Mouse (Mus musculus) ES-Bruce4 (cell line): Measurements from ENCODE around the gene Lrrc49. TPM values are rescaled to one million over a fixed set of nuclear protein-coding genes. Genes with fewer than 3 reads are reported as not detected.

Experiments
- H3K27ac ChIP-seq: 2 replicates; pipeline ENCODE4 v1.5.1; 2012; ENCODE audit warnings: low read length, inconsistent platforms; ENCODE audit not compliant: insufficient read depth
- H3K27me3 ChIP-seq: 2 replicates; pipeline ENCODE4 v1.6.1; 2012; ENCODE audit warnings: mild to moderate bottlenecking, low read length, inconsistent platforms; ENCODE audit not compliant: control insufficient read depth, poor library complexity, insufficient read depth, severe bottlenecking
- H3K36me3 ChIP-seq: 2 replicates; pipeline ENCODE4 v1.6.1; 2012; ENCODE audit warnings: inconsistent platforms, mild to moderate bottlenecking, low read length, moderate library complexity; ENCODE audit not compliant: control insufficient read depth, poor library complexity, insufficient read depth, severe bottlenecking
- H3K4me1 ChIP-seq: one replicate; pipeline ENCODE4 v1.8.1; 2011; ENCODE audit warnings: low read length; ENCODE audit not compliant: control insufficient read depth, insufficient read depth
- H3K4me3 ChIP-seq: 2 replicates; pipeline ENCODE4 v1.5.1; 2011; ENCODE audit warnings: low read depth, mild to moderate bottlenecking, low read length
- H3K9ac ChIP-seq: 2 replicates; pipeline ENCODE4 v1.6.1; 2012; ENCODE audit warnings: low read depth, mild to moderate bottlenecking, inconsistent platforms; ENCODE audit not compliant: poor library complexity, severe bottlenecking
- H3K9me3 ChIP-seq: replicated peaks from 2 replicates; pipeline ENCODE4 v1.6.1; 2012; ENCODE audit warnings: mild to moderate bottlenecking, low read length, inconsistent platforms; ENCODE audit not compliant: control insufficient read depth, poor library complexity, insufficient read depth, severe bottlenecking
- CTCF ChIP-seq: IDR thresholded peaks from one replicate; pipeline ENCODE4 v1.8.1; 2011; ENCODE audit warnings: low read depth, low read length
- EP300 ChIP-seq: IDR thresholded peaks from 2 replicates; pipeline ENCODE4 v1.6.1; 2011; ENCODE audit warnings: low read depth, low read length; ENCODE audit not compliant: insufficient read depth
- POLR2A ChIP-seq: IDR thresholded peaks from one replicate; pipeline ENCODE4 v1.8.1; 2011; ENCODE audit warnings: low read length; ENCODE audit not compliant: insufficient read depth
- polyA plus RNA-seq: library from polyadenylated mRNA; stranded (reverse); fragments of >200 nt; gene quantifications from 2 replicates; pipeline ENCODE4 v1.2.4, GENCODE M21; 2011; ENCODE audit warnings: low read depth; ENCODE audit not compliant: missing spikeins, insufficient read depth, insufficient read length

Gene Lrrc49
- polyA plus RNA-seq, 1 experiment: 5.7 TPM

DNA sequence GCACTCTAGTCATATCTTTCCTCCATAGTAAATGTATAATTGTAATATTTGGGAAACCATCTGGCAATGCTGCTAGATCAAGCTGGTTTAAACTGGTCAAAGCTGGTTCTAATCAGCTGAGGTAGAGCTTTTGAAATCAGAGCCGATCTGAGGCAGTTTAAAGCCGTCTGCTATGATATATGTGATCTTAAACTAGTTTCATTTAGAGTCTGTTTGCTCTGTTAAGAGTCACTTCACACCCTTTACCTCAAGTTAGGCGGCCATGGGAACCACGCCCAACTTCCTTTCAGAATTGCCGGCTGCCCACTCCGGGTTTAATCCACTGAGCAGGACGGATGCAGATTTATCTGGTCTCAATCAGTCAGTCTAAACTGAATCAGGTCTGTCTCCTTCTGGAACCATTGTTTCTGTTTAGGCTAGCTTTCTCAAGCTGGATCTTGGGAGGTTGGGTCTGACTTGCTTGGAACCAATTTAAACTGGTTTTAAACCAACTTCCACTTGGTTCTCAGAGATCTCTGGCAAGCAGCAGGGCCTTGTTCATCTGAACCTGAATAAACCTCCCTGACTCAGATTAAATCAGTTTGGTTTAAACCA, 144.4 kb downstream of the Lrrc49 start:
- no peak overlapping the region for H3K27ac ChIP-seq
- no peak overlapping the region for H3K9ac ChIP-seq
- H3K9me3 ChIP-seq: no peaks in the 10 kb centered on the region
- H3K4me3 ChIP-seq: no peak overlapping the region
- TF ChIP-seq POLR2A (no peak), CTCF (no peak), EP300 (no peak)
- no peaks in the 10 kb centered on the region for H3K36me3 ChIP-seq
- no peaks in the 10 kb centered on the region for H3K27me3 ChIP-seq
- no peaks in the 10 kb centered on the region for H3K4me1 ChIP-seq

DNA sequence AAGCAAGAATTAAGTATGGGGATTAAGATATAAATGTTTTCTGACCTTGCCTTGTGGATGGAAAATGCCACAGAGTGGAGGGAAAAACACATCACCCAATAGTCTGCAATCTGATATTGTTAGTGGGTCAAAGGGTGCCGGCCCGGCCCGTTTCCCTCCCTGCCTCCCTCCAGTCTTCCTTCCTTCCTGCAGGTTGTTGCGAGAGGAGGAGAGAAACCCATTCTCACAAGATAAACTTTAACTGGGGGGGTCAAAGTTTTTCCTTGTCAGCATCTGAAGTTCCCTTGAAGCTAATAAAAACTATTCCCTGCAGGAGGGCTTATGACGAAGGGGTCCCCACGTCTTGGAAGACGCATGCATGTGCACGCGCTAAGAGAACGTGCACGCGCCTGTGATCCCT, 157.6 kb downstream of the Lrrc49 start:
- Histone ChIP-seq H3K9ac (no peak overlapping the region), H3K4me3 (no peak overlapping the region), H3K4me1 (no peaks in the 10 kb centered on the region), H3K27me3 (no peaks in the 10 kb centered on the region; the same call in 1 of the 2 replicates), H3K27ac (no peak overlapping the region), H3K36me3 (no peaks in the 10 kb centered on the region), H3K9me3 (no peaks in the 10 kb centered on the region)
- no peak for TF ChIP-seq POLR2A
- TF ChIP-seq CTCF: no peak
- no peak for TF ChIP-seq EP300

DNA sequence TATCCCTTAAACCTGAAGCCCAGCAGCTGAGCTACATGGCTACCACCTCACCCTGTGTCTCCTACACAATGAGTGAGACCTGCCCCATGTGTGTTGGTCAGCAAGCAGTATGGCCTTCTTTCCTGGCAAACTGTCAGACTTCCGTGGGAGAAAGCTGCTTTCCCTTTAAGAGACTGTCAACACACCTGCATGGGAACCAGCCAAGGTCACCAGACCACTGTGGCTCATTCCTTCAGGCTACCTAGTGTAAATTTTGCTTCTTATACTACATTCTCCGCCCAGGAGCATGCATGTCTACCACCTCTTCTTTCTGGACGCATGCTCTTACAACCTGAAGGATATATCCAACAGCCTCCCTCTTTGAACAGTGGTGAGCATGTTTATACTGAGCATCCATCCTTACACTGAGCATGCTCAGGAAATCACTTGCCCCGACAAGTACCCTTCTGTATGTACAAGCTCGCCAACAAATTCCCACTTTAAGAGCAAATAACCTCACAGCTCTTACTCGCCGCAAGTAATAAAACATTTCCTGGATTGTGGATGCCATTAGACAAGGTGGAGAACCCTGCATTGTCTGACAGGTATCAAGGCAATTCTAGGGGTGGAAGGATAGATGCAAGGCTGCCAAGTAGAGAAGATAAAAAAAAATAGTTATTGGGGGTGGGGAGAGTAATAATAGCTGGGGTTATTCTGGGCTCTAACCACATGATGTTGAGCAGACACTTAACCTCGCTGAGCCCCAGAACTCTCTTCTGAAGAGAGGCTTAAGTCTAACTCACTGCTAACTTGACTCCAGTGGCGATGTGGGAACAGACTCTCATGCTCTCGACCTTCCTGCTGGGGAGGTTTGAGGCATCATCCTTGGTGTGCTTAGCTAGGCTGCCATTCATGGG, 158.4 kb downstream of the Lrrc49 start:
- no peak overlapping the region for H3K9ac ChIP-seq
- H3K4me3 ChIP-seq: no peak overlapping the region
- no peaks in the 10 kb centered on the region; the same call in 1 of the 2 replicates for H3K27me3 ChIP-seq
- no peaks in the 10 kb centered on the region for H3K4me1 ChIP-seq
- no peak overlapping the region for H3K27ac ChIP-seq
- no peaks in the 10 kb centered on the region for H3K9me3 ChIP-seq
- no peak for TF ChIP-seq POLR2A
- no peak for TF ChIP-seq CTCF
- no peak for TF ChIP-seq EP300
- H3K36me3 ChIP-seq: no peaks in the 10 kb centered on the region

DNA sequence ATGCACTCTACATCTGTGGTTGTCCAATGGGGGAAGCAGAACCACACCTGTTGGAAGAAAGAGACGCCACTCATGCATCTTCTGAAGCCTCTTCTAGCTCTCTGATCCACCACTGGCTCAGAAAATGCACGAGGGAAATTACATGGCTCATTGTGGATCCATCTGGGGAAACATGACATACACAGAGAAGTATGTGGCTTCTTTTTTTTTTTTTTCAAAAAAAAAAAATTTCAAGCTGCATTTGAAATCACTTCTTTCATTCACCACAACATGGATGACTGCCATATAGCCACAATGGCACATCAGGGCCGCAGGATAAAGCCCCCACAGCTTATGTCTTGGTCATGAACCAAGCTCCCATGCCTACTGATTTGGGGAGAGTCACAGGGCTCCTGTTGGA, 159.7 kb downstream of the Lrrc49 start:
- H3K9me3 ChIP-seq: no peaks in the 10 kb centered on the region
- no peaks in the 10 kb centered on the region for H3K4me1 ChIP-seq
- no peaks in the 10 kb centered on the region for H3K27me3 ChIP-seq
- H3K9ac ChIP-seq: no peak overlapping the region
- H3K36me3 ChIP-seq: no peaks in the 10 kb centered on the region
- TF ChIP-seq POLR2A (no peak), CTCF (no peak), EP300 (no peak)
- H3K4me3 ChIP-seq: no peak overlapping the region
- H3K27ac ChIP-seq: no peak overlapping the region

DNA sequence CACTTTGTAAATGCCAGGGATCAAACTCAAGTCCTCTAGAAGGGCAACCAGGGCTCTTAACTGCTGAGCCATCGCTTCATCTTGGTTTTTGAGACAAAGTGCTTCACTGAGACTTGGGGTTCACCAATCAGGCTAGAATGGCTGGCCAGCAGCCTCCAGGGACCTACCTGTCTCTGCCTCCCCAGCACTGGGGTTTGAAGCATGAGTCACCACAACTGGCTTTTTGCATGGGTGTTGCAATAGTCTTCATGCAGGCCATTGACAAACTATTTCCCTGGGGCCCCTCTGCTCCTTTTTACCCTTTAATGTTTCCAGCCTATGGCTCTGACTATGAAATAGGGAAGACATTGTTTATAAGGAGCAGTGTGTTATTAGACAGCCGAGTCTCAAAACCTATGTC, 160.1 kb downstream of the Lrrc49 start:
- H3K4me1 ChIP-seq: no peaks in the 10 kb centered on the region
- no peak overlapping the region for H3K9ac ChIP-seq
- H3K9me3 ChIP-seq: no peaks in the 10 kb centered on the region
- H3K36me3 ChIP-seq: no peaks in the 10 kb centered on the region
- no peak for TF ChIP-seq POLR2A
- no peak for TF ChIP-seq CTCF
- TF ChIP-seq EP300: no peak
- no peaks in the 10 kb centered on the region for H3K27me3 ChIP-seq
- no peak overlapping the region for H3K27ac ChIP-seq
- H3K4me3 ChIP-seq: no peak overlapping the region

DNA sequence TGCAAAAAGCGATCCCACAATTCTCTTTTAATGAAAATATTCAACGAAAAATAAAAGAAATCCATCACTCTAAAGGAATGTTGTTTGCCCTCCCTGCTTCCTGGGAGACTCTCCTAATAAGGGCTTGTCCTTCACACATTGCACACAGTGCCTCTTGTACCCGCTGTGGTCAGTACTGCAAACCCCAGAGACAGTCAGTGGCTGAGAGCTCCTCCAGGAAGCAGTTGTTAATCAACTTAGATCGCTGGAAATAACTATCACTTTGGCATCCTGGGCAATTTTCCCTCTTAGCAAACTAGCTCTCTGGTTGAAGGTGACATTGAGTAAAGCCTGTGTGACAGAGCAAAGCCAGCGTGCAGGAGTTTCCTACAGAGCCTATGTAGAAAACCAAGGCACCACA, 160.9 kb downstream of the Lrrc49 start:
- H3K9ac ChIP-seq: no peak overlapping the region
- H3K4me3 ChIP-seq: no peak overlapping the region
- H3K9me3 ChIP-seq: no peaks in the 10 kb centered on the region
- no peak overlapping the region for H3K27ac ChIP-seq
- no peaks in the 10 kb centered on the region for H3K36me3 ChIP-seq
- peaks cover 2% of the 10 kb centered on the region for H3K4me1 ChIP-seq
- H3K27me3 ChIP-seq: no peaks in the 10 kb centered on the region
- TF ChIP-seq POLR2A: no peak
- no peak for TF ChIP-seq EP300
- TF ChIP-seq CTCF: no peak
